Mouse (Mus musculus) liver, embryonic 11.5 days (tissue): ENCODE measurements around the gene Nrarp. TPM values are rescaled to one million over a fixed set of nuclear protein-coding genes. Genes with fewer than 3 reads are reported as not detected.

Experiments used
- ATAC-seq: fragments of 200-750 bp; cut with Nextera tagmentation; replicated peaks from 2 replicates; pipeline ENCODE4 v1.8.0; 2017; ENCODE audit warnings: moderate number of reproducible peaks, mild to moderate bottlenecking, moderate TSS enrichment, moderate library complexity; ENCODE audit not compliant: low FRiP score
- DNase-seq: peaks from one replicate; pipeline ENCODE4 v3.0.0-alpha.2; 2017; ENCODE audit warnings: low spot score
- H3K27ac ChIP-seq: fragments of 300-500 bp; sonication (generic); 2 replicates; pipeline ENCODE4 v1.5.1; 2014; ENCODE audit warnings: mild to moderate bottlenecking, low read depth, low read length, control low read depth
- H3K27me3 ChIP-seq: fragments of 300-500 bp; sonication (generic); replicated peaks from 2 replicates; pipeline ENCODE4 v1.6.1; 2014; ENCODE audit warnings: low read length, mixed read lengths; ENCODE audit not compliant: control insufficient read depth, insufficient read depth
- H3K36me3 ChIP-seq: fragments of 300-500 bp; sonication (generic); 2 replicates; pipeline ENCODE4 v1.6.1; 2014; ENCODE audit warnings: mild to moderate bottlenecking, low read length, moderate library complexity, mixed read lengths; ENCODE audit not compliant: control insufficient read depth, insufficient read depth
- H3K4me1 ChIP-seq: fragments of 300-500 bp; sonication (generic); replicated peaks from 2 replicates; pipeline ENCODE4 v1.6.1; 2014; ENCODE audit warnings: low read length, mixed read lengths; ENCODE audit not compliant: control insufficient read depth, insufficient read depth
- H3K4me2 ChIP-seq: fragments of 300-500 bp; sonication (generic); 2 replicates; pipeline ENCODE4 v1.6.1; 2014; ENCODE audit warnings: mild to moderate bottlenecking, control low read depth, moderate library complexity
- H3K4me3 ChIP-seq: fragments of 300-500 bp; sonication (generic); 2 replicates; pipeline ENCODE4 v1.5.1; 2014; ENCODE audit warnings: low read depth, low read length, control low read depth
- H3K9ac ChIP-seq: fragments of 300-500 bp; sonication (generic); 2 replicates; pipeline ENCODE4 v1.6.1; 2014; ENCODE audit warnings: low read depth, low read length, control low read depth
- H3K9me3 ChIP-seq: fragments of 300-500 bp; sonication (generic); 2 replicates; pipeline ENCODE4 v1.6.1; 2016; ENCODE audit warnings: low read length, inconsistent platforms, mixed read lengths; ENCODE audit not compliant: control insufficient read depth
- WGBS: fragments of 180-500 bp; shearing (Covaris S2); extraction: QIAGEN DNeasy Blood & Tissue Kit; methylation state at CpG from one replicate; pipeline ENCODE4 v1.1.7; 2014; 5-methylcytosine and 5-hydroxymethylcytosine counted together
- polyA plus RNA-seq: library from polyadenylated mRNA; unstranded; fragments of >200 nt; fragmentation: Nextera tagmentation; extraction: Ambion mirVana; gene quantifications from 2 replicates; pipeline ENCODE4 v1.2.1, GENCODE M21; 2014

Nrarp gene
- polyA plus RNA-seq, 1 experiment from 2014 or later: 6.5 TPM

DNA sequence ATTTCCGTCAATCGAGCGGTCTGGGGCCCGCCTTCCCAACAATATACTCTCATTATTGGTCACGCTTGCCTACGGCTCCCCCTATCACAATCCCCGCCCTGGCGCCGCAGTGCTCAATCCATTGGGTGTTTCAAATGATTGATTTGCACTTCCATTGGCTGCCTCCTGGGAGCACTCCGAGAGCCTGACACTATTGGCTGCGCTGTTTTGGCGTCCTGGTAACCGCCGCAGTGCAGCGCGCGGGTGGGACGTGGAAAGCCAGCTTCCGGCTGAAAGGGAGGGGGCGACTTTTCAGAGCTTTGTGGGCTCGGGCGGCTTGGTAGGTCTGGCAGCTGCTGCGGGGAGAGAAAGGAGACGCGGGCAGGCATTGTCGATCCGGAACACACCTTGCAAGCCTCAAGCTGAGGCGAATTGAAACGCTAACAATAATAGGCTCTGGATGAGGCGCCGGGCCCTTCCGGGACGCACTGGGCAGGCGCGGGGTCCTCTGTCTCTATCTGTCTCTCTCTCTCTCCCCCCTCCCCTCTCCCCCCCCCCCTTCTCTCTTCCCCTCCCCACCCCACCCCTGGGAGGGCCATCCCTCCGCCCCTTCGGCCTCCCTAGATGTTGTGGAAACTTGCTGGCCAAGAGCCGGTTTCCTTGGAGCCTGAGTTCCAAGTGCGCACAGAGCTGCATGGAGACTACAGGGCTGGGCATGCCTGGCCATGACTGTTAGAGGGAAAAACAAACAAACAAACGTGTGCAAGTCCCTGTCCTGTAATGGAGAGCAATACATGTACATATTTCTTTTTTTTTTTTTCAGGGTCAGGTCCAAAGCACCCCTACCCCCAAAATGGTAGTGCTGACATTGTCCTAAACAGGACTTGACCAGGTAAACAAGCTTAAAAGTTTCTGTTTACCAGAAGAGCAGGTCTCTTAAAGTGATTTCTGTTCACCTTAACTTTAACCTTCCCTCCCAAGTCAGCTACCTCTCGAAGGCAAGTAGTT lies 44.5 kb downstream of the Nrarp start:
- ATAC-seq (peak; percentile 91), DNase-seq (peak; percentile 96)
- H3K27ac ChIP-seq: peak overlapping the region; percentile 95
- peaks cover 6% of the 10 kb centered on the region for H3K4me1 ChIP-seq
- peak overlapping the region; percentile 82 for H3K4me3 ChIP-seq
- H3K9me3 ChIP-seq: no peaks in the 10 kb centered on the region
- 2% methylated on average over 40 of the region's 41 CpGs for WGBS
- H3K4me2 ChIP-seq: peak overlapping the region; percentile 68
- peak overlapping the region; percentile 74 for H3K9ac ChIP-seq
- H3K36me3 ChIP-seq: peaks cover 9% of the 10 kb centered on the region
- H3K27me3 ChIP-seq: no peaks in the 10 kb centered on the region

GRCm38 (mm10) chr2:25225811-25226379 lies 45.3 kb downstream of the Nrarp start:
- no peak for DNase-seq
- H3K4me2 ChIP-seq: peak overlapping the region; percentile 68
- WGBS: 77% methylated on average over 8 of the region's 8 CpGs

DNA sequence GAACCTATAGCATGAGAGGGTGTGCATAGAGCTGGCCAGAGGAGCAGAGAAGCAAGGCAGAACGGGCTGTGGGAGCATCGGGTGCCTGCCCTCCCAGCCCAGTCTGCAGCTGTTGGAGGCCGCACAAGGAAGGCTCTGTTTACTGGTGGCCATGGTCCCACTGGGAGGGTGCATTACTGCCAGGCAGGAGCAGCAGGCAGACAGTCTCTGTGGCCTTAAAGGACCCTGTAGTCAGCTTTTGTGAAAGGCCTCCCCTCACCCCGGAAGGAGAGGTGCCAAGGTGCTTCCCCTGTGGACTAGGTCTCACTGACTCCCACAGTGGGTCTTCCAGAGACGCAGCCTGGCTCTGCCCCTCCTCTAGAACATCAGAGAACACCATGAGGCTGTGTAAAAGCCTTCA lies 46.3 kb downstream of the Nrarp start:
- H3K27me3 ChIP-seq: no peaks in the 10 kb centered on the region
- no peak overlapping the region for H3K4me3 ChIP-seq
- H3K27ac ChIP-seq: no peak overlapping the region
- no peak overlapping the region for H3K9ac ChIP-seq
- 89% methylated on average over 5 of the region's 5 CpGs for WGBS
- H3K4me1 ChIP-seq: peaks cover 6% of the 10 kb centered on the region
- ATAC-seq: no peak
- no peak overlapping the region for H3K4me2 ChIP-seq
- peaks cover 5% of the 10 kb centered on the region; the same call in 1 of the 2 replicates for H3K36me3 ChIP-seq
- no peaks in the 10 kb centered on the region for H3K9me3 ChIP-seq
- no peak for DNase-seq

More at GRCm38 (mm10) chr2:25225811-25226379, 45.3 kb downstream of the Nrarp start:
- no peaks in the 10 kb centered on the region for H3K27me3 ChIP-seq
- peaks cover 6% of the 10 kb centered on the region for H3K4me1 ChIP-seq
- H3K27ac ChIP-seq: peak overlapping the region; percentile 95
- H3K36me3 ChIP-seq: peaks cover 9% of the 10 kb centered on the region
- no peaks in the 10 kb centered on the region for H3K9me3 ChIP-seq
- H3K4me3 ChIP-seq: peak overlapping the region; percentile 82
- no peak for ATAC-seq
- H3K9ac ChIP-seq: peak overlapping the region; percentile 74

DNA sequence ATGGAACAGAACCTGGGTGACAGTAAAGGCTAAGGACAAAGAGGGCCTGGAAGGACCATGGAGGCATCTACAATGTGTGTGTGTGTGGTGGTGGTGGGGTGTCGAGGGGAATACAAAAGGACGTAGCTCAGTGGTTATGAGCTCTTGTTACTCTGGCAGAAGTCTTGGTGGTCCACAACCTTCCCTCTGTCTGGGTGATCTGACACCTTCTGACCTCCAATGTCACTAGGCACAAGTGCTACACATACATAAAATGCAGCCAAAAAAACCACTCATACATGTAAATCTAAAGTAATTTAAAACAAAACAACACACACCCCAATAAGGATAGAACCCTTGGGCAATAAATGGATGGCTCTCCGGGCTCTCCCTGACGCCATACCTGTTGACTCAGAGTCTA lies 46.8 kb downstream of the Nrarp start:
- Histone ChIP-seq H3K4me3 (no peak overlapping the region), H3K36me3 (peaks cover 5% of the 10 kb centered on the region; the same call in 1 of the 2 replicates), H3K4me1 (peaks cover 6% of the 10 kb centered on the region), H3K9me3 (no peaks in the 10 kb centered on the region), H3K27me3 (no peaks in the 10 kb centered on the region; the same call in 1 of the 2 replicates), H3K9ac (no peak overlapping the region), H3K4me2 (no peak overlapping the region), H3K27ac (no peak overlapping the region)
- DNase-seq (no peak), ATAC-seq (no peak)
- WGBS: 93% methylated on average over 4 of the region's 4 CpGs

DNA sequence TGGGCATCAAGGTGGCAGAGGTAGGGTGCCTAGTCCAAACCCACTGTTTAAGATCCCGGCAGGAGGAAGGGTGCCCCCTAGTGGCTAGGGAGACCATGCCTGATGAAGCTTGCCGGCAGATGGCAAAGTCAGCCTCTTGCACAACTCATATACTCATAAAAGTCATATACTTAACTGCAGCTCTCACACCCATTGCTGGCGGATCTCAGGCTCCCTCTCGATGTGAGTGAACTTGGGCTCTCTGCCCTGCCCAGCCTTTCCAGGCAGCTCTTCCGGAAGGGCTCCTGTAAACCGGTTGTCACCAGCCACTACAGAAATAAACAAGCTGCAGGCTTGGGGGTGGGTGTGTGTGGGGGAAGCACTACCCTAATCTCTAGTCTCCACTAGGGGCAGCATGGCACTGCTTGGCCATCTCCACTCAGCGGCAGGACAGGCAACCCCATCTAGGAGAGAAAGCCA lies 47.9 kb downstream of the Nrarp start:
- H3K9ac ChIP-seq: peak overlapping the region; percentile 62
- DNase-seq (peak; percentile 78), ATAC-seq (peak; percentile 39)
- H3K4me1 ChIP-seq: peaks cover 13% of the 10 kb centered on the region
- no peaks in the 10 kb centered on the region; the same call in 1 of the 2 replicates for H3K27me3 ChIP-seq
- peaks cover 1% of the 10 kb centered on the region; the same call in 1 of the 2 replicates for H3K36me3 ChIP-seq
- peak overlapping the region; percentile 39 for H3K4me3 ChIP-seq
- H3K9me3 ChIP-seq: no peaks in the 10 kb centered on the region
- peak overlapping the region; percentile 36; the same call in 1 of the 2 replicates for H3K27ac ChIP-seq
- peak overlapping the region; percentile 64 for H3K4me2 ChIP-seq
- under 1% methylated on average over 7 of the region's 7 CpGs for WGBS

- no peak overlapping the region; the same call in 1 of the 2 replicates for H3K9ac ChIP-seq
- H3K27ac ChIP-seq: no peak overlapping the region
- H3K27me3 ChIP-seq: no peaks in the 10 kb centered on the region; the same call in 1 of the 2 replicates
- peak overlapping the region; percentile 39; the same call in 1 of the 2 replicates for H3K4me3 ChIP-seq
- no peak for ATAC-seq
- H3K4me1 ChIP-seq: peaks cover 19% of the 10 kb centered on the region
- H3K36me3 ChIP-seq: no peaks in the 10 kb centered on the region
- WGBS: 69% methylated on average over 6 of the region's 6 CpGs
- no peaks in the 10 kb centered on the region for H3K9me3 ChIP-seq
- DNase-seq: no peak
- H3K4me2 ChIP-seq: peak overlapping the region; percentile 64
Measured at GRCm38 (mm10) chr2:25228995-25229530, 48.5 kb downstream of the Nrarp start.

- 79% methylated on average over 5 of the region's 5 CpGs for WGBS
- no peaks in the 10 kb centered on the region; the same call in 1 of the 2 replicates for H3K27me3 ChIP-seq
Measured at GRCm38 (mm10) chr2:25229582-25229981, 49.0 kb downstream of the Nrarp start.

GRCm38 (mm10) chr2:25230581-25230980 lies 50.0 kb downstream of the Nrarp start:
- no peak overlapping the region for H3K4me2 ChIP-seq
- 83% methylated on average over 7 of the region's 7 CpGs for WGBS
- H3K4me1 ChIP-seq: peaks cover 19% of the 10 kb centered on the region
- no peak for ATAC-seq
- no peak overlapping the region for H3K4me3 ChIP-seq
- no peak for DNase-seq
- H3K27ac ChIP-seq: no peak overlapping the region
- no peaks in the 10 kb centered on the region; the same call in 1 of the 2 replicates for H3K27me3 ChIP-seq
- no peaks in the 10 kb centered on the region for H3K36me3 ChIP-seq
- H3K9ac ChIP-seq: no peak overlapping the region
- H3K9me3 ChIP-seq: no peaks in the 10 kb centered on the region

More at GRCm38 (mm10) chr2:25229582-25229981, 49.0 kb downstream of the Nrarp start:
- H3K9me3 ChIP-seq: no peaks in the 10 kb centered on the region
- H3K4me1 ChIP-seq: peaks cover 21% of the 10 kb centered on the region
- no peaks in the 10 kb centered on the region for H3K36me3 ChIP-seq
- H3K9ac ChIP-seq: no peak overlapping the region
- no peak overlapping the region for H3K4me3 ChIP-seq
- ATAC-seq (no peak), DNase-seq (no peak)
- no peak overlapping the region for H3K4me2 ChIP-seq
- no peak overlapping the region for H3K27ac ChIP-seq
